Mouse (Mus musculus): ENCODE data around the gene Itpr2.

- no peak for TF ChIP-seq CTCF (IDR thresholded peaks at IDR 0.05; ENCODE audit: low read depth)
- TF ChIP-seq EP300 (IDR thresholded peaks at IDR 0.05; ENCODE audit: low read depth) = no peak
Observed at GRCm38 (mm10) chr6:146167207-146167606, 334.8 kb downstream of the Itpr2 start.
